In the genomic region with DNA sequence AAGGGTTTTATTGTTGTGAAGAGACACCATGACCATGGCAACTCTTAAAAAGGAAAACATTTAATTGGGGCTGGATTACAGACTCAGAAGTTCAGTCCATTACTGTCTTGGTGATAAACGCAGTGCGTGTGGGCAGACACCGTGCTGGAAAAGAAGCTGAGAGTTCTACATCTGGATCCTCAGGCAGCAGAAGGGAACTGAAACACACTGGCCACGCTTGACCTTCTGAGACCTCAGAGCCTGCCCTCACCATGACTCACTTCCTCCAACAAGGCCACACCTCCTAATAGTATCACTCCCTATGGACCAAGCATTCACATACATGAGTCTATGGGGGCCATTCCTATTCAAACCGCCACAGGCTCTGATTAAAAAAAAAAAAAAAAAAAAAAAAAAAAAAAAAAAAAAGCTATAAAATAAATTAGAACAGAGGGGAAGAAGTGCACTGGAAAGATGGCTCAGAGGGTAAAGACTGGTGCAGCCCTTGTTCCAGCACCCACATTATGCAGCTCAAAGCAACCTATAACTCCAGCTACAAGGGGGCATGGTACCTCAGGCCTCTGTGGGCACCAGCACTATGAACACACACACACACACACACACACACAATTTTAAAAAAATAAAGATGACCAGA, we compare ENCODE assay signal across 9 mouse cellular contexts. TPM values are rescaled to one million over a fixed set of nuclear protein-coding genes. Genes with fewer than 3 reads are reported as not detected.
DNase-seq lines count a peak whose midpoint lies in the region; ATAC-seq and TF ChIP-seq lines count a peak whose summit lies in the region.
"Had no signal": no experiment of that assay in that cellular context is flagged by ENCODE, and none has a peak within 500 bp of the region (broad histone marks: within the 10 kb centered on the region; RNA-seq: fewer than 3 reads in every experiment).

No protein-coding gene starts in this region.

- no peak for TF ChIP-seq CTCF in thymus, adult 2 months (IDR thresholded peaks at IDR 0.05; ENCODE audit: borderline replicate concordance, control insufficient read depth, extremely low read depth, insufficient read depth, low read length, poor library complexity)

- H3K4me3 ChIP-seq in liver, embryonic 13.5 days (replicated peaks), result no peak overlapping the region
- H3K4me3 ChIP-seq in thymus, adult 2 months (ENCODE audit: control insufficient read depth, insufficient read depth, low read length), result no peak overlapping the region
- H3K4me3 ChIP-seq: embryonic facial prominence, embryonic 12.5 days had no signal

- WGBS in liver, embryonic 13.5 days (ENCODE audit: insufficient replicate concordance), result 51% methylated on average over 5 of the region's 5 CpGs
- WGBS in thymus, adult 2 months, result 69% methylated on average over 5 of the region's 5 CpGs

- H3K4me1 ChIP-seq in liver, embryonic 13.5 days (replicated peaks), result peaks cover 20% of the 10 kb centered on the region
- H3K4me1 ChIP-seq in thymus, adult 2 months (replicated peaks; ENCODE audit: control insufficient read depth, insufficient read depth, low read length), result peaks cover 4% of the 10 kb centered on the region; the same call in 1 of the 2 replicates
- H3K4me1 ChIP-seq: embryonic facial prominence, embryonic 12.5 days had no signal

- H3K27me3 ChIP-seq in liver, embryonic 13.5 days, result no peaks in the 10 kb centered on the region
- no peaks in the 10 kb centered on the region for H3K27me3 ChIP-seq in thymus, adult 2 months (ENCODE audit: control insufficient read depth, insufficient read depth, low read length)
- H3K27me3 ChIP-seq: embryonic facial prominence, embryonic 12.5 days had no signal

- no peaks in the 10 kb centered on the region for H3K9me3 ChIP-seq in liver, embryonic 13.5 days (replicated peaks)
- H3K9me3 ChIP-seq: embryonic facial prominence, embryonic 12.5 days had no signal

- no peak overlapping the region for H3K4me2 ChIP-seq in liver, embryonic 13.5 days
- H3K4me2 ChIP-seq: embryonic facial prominence, embryonic 12.5 days had no signal

- peak; percentile 22; the same call in 1 of the 2 replicates for ATAC-seq in liver, embryonic 13.5 days (ENCODE audit: low read depth)
- ATAC-seq: inflammation-experienced regulatory T-cells, adult 6 months had no signal

- H3K36me3 ChIP-seq in liver, embryonic 13.5 days, result no peaks in the 10 kb centered on the region
- no peaks in the 10 kb centered on the region for H3K36me3 ChIP-seq in thymus, adult 2 months (ENCODE audit: control insufficient read depth, insufficient read depth, low read length)
- H3K36me3 ChIP-seq: embryonic facial prominence, embryonic 12.5 days had no signal

- no peak overlapping the region for H3K27ac ChIP-seq in liver, embryonic 13.5 days
- H3K27ac ChIP-seq in thymus, adult 2 months (ENCODE audit: control insufficient read depth, insufficient read depth, low read length), result no peak overlapping the region
- H3K27ac ChIP-seq: embryonic facial prominence, embryonic 12.5 days had no signal

- no peak overlapping the region for H3K9ac ChIP-seq in liver, embryonic 13.5 days
- H3K9ac ChIP-seq: embryonic facial prominence, embryonic 12.5 days had no signal

- peak; percentile 9 for DNase-seq in kidney, adult 11 months
- no peak for DNase-seq in kidney, postnatal 4 days
- peak; percentile 96 for DNase-seq in 3T3-L1 (ENCODE audit: low read depth, low spot score)
- DNase-seq in B cell, adult 2 months, result peak; percentile 65 to 70
- no peak for DNase-seq in liver, embryonic 13.5 days
- no peak for DNase-seq in thymus, adult 2 months
- DNase-seq in cerebellum, adult 11 months, result no peak

- TF ChIP-seq POLR2A in thymus, adult 2 months (IDR thresholded peaks at IDR 0.05; ENCODE audit: control insufficient read depth, extremely low read depth, insufficient read depth, low read length, poor library complexity), result no peak

RNA-seq across cellular contexts. Expression of a gene that starts 8.3 kb away (rescaled TPM):
- polyA plus RNA-seq in liver, embryonic 13.5 days (2015; fragmentation: Nextera tagmentation; extraction: Ambion mirVana), result 30.8 and 31.7 TPM in 2 replicates
- 31.1 and 33.0 TPM in 2 replicates for polyA plus RNA-seq in thymus, adult 2 months (2012; rRNA removed)

RNA-seq across cellular contexts. Expression of a gene that starts 9.4 kb away (rescaled TPM):
- polyA plus RNA-seq in liver, embryonic 13.5 days (2015; fragmentation: Nextera tagmentation; extraction: Ambion mirVana), result 12.5 and 15.9 TPM in 2 replicates
- 159 and 175 TPM in 2 replicates for polyA plus RNA-seq in thymus, adult 2 months (2012; rRNA removed)

RNA-seq across cellular contexts. Expression of a gene that starts 16.1 kb away (rescaled TPM):
- 1.9 TPM in 2 replicates for polyA plus RNA-seq in liver, embryonic 13.5 days (2015; fragmentation: Nextera tagmentation; extraction: Ambion mirVana)
- 28.0 and 29.6 TPM in 2 replicates for polyA plus RNA-seq in thymus, adult 2 months (2012; rRNA removed)

RNA-seq across cellular contexts. Expression of a gene that starts 19.4 kb away (rescaled TPM):
- polyA plus RNA-seq in liver, embryonic 13.5 days (2015; fragmentation: Nextera tagmentation; extraction: Ambion mirVana), result 3.5 TPM in 2 replicates
- 18.0 TPM in 2 replicates for polyA plus RNA-seq in thymus, adult 2 months (2012; rRNA removed)

RNA-seq across cellular contexts. Expression of a gene that starts 33.5 kb away (rescaled TPM):
- polyA plus RNA-seq in liver, embryonic 13.5 days (2015; fragmentation: Nextera tagmentation; extraction: Ambion mirVana), result 116 and 123 TPM in 2 replicates
- polyA plus RNA-seq in thymus, adult 2 months (2012; rRNA removed), result 192 and 276 TPM in 2 replicates

Comparison
In these comparisons a context has a peak if more than half of its experiments do, and no peak if none do; other contexts are left out.
1. DNase-seq: peak in kidney, adult 11 months (single experiment), 3T3-L1 (single experiment) and B cell, adult 2 months (2 of 2); none in kidney, postnatal 4 days (0 of 2), liver, embryonic 13.5 days (single experiment), thymus, adult 2 months (single experiment) and cerebellum, adult 11 months (single experiment).